Mouse (Mus musculus) liver, embryonic 14.5 days (tissue): ENCODE results near the gene Supt20. TPM values are rescaled to one million over a fixed set of nuclear protein-coding genes. Genes with fewer than 3 reads are reported as not detected.
"Not testable (repeated sequence)": the region's sequence is repeated elsewhere in the genome, so short reads cannot be mapped to it uniquely, and the experiment has no call there.

Source experiments
- ATAC-seq: fragments of 200-750 bp; cut with Nextera tagmentation; 2 replicates; pipeline ENCODE4 v1.8.0; 2017; ENCODE audit warnings: moderate number of reproducible peaks, mild to moderate bottlenecking, moderate library complexity; ENCODE audit not compliant: insufficient read depth
- DNase-seq, 3 experiments: peaks; one replicate each; pipeline ENCODE4 v3.0.0-alpha.2; 2012 to 2013; ENCODE audit warnings: low read depth in 3 of 3, low spot score in 3 of 3
- H3K27ac ChIP-seq: fragments of 300-500 bp; sonication (generic); 2 replicates; pipeline ENCODE4 v1.5.1; 2014; ENCODE audit warnings: moderate library complexity, mild to moderate bottlenecking, control low read depth, inconsistent platforms
- H3K27me3 ChIP-seq: fragments of 300-500 bp; sonication (generic); 2 replicates; pipeline ENCODE4 v1.6.1; 2014; ENCODE audit warnings: mild to moderate bottlenecking, low read length, moderate library complexity; ENCODE audit not compliant: control insufficient read depth, insufficient read depth
- H3K36me3 ChIP-seq: fragments of 300-500 bp; sonication (generic); replicated peaks from 2 replicates; pipeline ENCODE4 v1.6.1; 2014; ENCODE audit warnings: low read depth; ENCODE audit not compliant: control insufficient read depth, insufficient read depth
- H3K4me1 ChIP-seq, 2 experiments: fragments of 200-500 bp in 1 of 2; fragments of 300-500 bp in 1 of 2; sonication (generic) in 1 of 2; replicated peaks; 2 replicates each; pipeline ENCODE4 v1.6.1; 2012 to 2014; ENCODE audit warnings: antibody characterized with exemption in 1 of 2, inconsistent platforms in 1 of 2, low read length in 1 of 2; ENCODE audit not compliant: control insufficient read depth in 2 of 2, insufficient read depth in 2 of 2
- H3K4me2 ChIP-seq: fragments of 300-500 bp; sonication (generic); 2 replicates; pipeline ENCODE4 v1.6.1; 2014; ENCODE audit warnings: low read depth, mild to moderate bottlenecking, control low read depth, moderate library complexity
- H3K4me3 ChIP-seq, 2 experiments: fragments of 200-500 bp in 1 of 2; fragments of 300-500 bp in 1 of 2; sonication (generic) in 1 of 2; 2 replicates each; pipeline ENCODE4 v1.5.1; 2012 to 2014; ENCODE audit warnings: low read depth in 2 of 2, low read length in 2 of 2, mild to moderate bottlenecking in 2 of 2, control low read depth in 1 of 2, inconsistent platforms in 1 of 2, moderate library complexity in 1 of 2; ENCODE audit not compliant: insufficient read depth in 1 of 2
- H3K9ac ChIP-seq: fragments of 300-500 bp; sonication (generic); replicated peaks from 2 replicates; pipeline ENCODE4 v1.6.1; 2014; ENCODE audit warnings: mild to moderate bottlenecking, control low read depth, moderate library complexity
- H3K9me3 ChIP-seq: fragments of 300-500 bp; sonication (generic); 2 replicates; pipeline ENCODE4 v1.6.1; 2016; ENCODE audit warnings: low read length, mixed read lengths; ENCODE audit not compliant: control insufficient read depth
- CTCF ChIP-seq: IDR thresholded peaks from 2 replicates; pipeline ENCODE4 v1.5.1; 2016; ENCODE audit warnings: antibody characterized with exemption, low read depth, control low read depth
- EP300 ChIP-seq: IDR thresholded peaks from 2 replicates; pipeline ENCODE4 v1.6.1; 2016; ENCODE audit warnings: antibody characterized with exemption, low read depth
- WGBS: fragments of 180-500 bp; shearing (Covaris S2); extraction: QIAGEN DNeasy Blood & Tissue Kit; methylation state at CpG from one replicate; pipeline ENCODE4 v1.1.7; 2014; ENCODE audit not compliant: insufficient replicate concordance; 5-methylcytosine and 5-hydroxymethylcytosine counted together
- polyA plus RNA-seq, 2 experiments: library from polyadenylated mRNA; depleted of rRNA in 1 of 2; stranded (reverse) in 1 of 2; unstranded in 1 of 2; fragments of >200 nt; fragmentation: Nextera tagmentation in 1 of 2; extraction: Ambion mirVana in 1 of 2; gene quantifications; 2 replicates each; pipeline versions ENCODE4 v1.2.1 to v1.2.3; 2012 to 2014

The Supt20 gene
- polyA plus RNA-seq, 2 experiments, result 23.5 to 24.6 TPM

DNA sequence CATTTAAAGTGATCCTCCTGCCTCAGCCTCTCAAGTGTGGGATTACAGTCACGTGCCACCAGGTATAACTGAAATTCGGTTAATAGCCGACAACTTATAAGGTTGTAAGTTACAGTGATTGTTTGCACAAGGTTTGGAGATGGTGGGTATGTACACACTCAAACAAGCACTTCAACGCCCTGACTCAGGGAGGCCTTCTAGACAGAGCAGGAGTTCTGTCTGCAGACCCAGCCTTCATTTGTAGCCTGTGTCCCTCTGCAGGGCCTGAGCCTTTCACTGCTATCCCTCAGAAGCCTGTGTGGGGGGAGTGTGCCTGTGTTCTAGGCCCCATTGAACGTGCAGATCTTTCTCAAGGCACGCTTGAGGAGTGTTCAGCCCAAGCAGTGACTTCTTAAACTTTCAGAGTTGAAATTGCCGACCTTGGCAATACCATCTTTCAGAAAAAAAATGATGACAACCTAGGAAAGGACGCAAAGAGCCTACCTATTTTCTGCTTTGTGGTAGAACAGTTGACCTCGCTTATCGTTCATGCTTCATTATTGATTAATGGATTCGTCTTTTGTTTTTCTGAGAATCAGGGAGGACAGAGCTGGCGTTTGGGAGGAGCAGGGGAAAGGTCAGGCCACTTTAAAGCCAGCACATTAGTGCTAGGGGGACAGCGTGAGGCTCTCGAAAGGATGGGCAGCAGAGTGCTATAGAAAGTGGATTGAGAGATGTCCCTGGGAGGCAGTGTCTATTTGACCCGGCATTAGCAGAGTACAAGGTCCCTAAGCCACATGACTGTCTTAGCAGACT, 67.9 kb downstream of the Supt20 start:
- H3K36me3 ChIP-seq, result no peaks in the 10 kb centered on the region
- no peak overlapping the region for H3K4me2 ChIP-seq
- ATAC-seq, result no peak
- no peak overlapping the region for H3K9ac ChIP-seq
- WGBS, result 57% methylated on average over 15 of the region's 15 CpGs
- peaks cover 9% of the 10 kb centered on the region for H3K27me3 ChIP-seq
- no peak for TF ChIP-seq EP300
- no peak for DNase-seq
- H3K9me3 ChIP-seq, result no peaks in the 10 kb centered on the region
- no peak overlapping the region for H3K4me3 ChIP-seq
- H3K4me1 ChIP-seq, result 0 out of 4 replicates have a peak, but pooled peaks cover 0 to 5% of the 10 kb centered on the region in 2 experiments
- H3K27ac ChIP-seq, result no peak overlapping the region

DNA sequence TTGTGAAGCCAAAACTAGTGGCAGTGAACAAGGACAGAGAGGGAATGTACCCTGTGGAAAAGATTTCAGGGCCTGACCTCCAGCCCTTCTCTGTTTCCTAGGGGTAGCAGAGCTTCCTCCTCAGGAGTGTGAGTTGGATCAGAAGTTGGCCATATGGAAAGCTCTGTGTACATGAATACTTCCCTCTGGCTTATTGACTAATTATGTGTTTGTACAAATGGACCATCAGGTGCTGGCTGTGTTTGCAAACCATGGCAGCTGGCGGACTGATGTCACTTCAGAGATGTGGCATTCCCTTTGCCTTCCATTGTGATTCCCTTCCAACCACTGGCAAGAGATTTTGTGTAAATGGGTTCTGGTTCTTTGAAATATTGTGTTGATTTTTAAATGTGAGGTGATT, 68.7 kb downstream of the Supt20 start:
- Histone ChIP-seq H3K27ac (no peak overlapping the region), H3K4me3 (no peak overlapping the region), H3K9me3 (no peaks in the 10 kb centered on the region), H3K4me1 (0 out of 4 replicates have a peak, but pooled peaks cover 0 to 5% of the 10 kb centered on the region in 2 experiments), H3K36me3 (no peaks in the 10 kb centered on the region), H3K4me2 (no peak overlapping the region), H3K9ac (no peak overlapping the region), H3K27me3 (peaks cover 2% of the 10 kb centered on the region)
- 65% methylated on average over 1 of the region's 1 CpGs for WGBS
- DNase-seq (no peak), ATAC-seq (no peak)
- no peak for TF ChIP-seq CTCF
- no peak for TF ChIP-seq EP300

DNA sequence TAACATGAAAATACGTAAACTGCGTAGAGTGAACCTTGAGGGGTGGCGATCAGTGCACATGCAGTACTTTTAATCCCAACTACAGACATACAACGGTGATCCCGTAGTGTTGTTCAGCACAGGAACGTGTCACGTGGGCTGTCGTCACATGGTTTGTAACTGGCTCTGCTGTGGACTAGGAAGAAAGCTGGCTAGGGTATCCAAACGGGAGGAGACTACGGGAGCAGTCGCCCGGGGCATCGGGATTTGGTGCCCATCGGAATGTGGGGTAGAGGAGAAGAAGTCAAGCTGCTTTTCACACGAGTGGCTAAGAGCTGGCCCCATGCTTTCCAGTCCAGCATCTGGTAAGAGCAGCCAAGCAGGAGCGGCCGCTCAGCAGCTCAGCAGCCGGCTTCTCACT, 71.8 kb downstream of the Supt20 start:
- Histone ChIP-seq H3K9ac (no peak overlapping the region), H3K36me3 (no peaks in the 10 kb centered on the region), H3K9me3 (no peaks in the 10 kb centered on the region), H3K27me3 (no peaks in the 10 kb centered on the region), H3K4me1 (0 out of 4 replicates have a peak, but pooled peaks cover 0 to 5% of the 10 kb centered on the region in 2 experiments), H3K4me3 (no peak overlapping the region), H3K4me2 (no peak overlapping the region), H3K27ac (no peak overlapping the region)
- WGBS, result 73% methylated on average over 18 of the region's 18 CpGs
- TF ChIP-seq EP300, result no peak
- no peak for TF ChIP-seq CTCF
- no peak for ATAC-seq
- no peak for DNase-seq

DNA sequence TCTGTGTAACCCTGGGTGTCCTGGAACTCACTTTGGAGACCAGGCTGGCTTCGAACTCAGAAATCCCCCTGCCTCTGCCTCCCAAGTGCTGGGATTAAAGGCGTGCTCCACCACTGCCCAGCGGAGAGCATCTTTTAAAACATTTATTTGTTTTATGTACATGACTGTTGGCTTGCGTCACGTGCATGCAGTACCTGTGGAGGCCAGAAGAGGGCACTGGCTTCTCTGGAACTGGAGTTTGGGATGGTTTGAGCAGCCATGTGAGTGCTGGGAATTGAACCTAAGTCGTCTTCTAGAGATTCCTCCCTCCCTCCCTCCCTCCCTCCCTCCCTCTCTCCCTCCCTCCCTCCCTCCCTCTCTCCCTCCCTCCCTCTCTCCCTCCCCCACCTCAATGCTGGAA, 72.9 kb downstream of the Supt20 start:
- not testable (repeated sequence) for H3K36me3 ChIP-seq, H3K27ac ChIP-seq, H3K27me3 ChIP-seq, DNase-seq, H3K4me1 ChIP-seq, H3K9ac ChIP-seq, ATAC-seq, H3K4me3 ChIP-seq, H3K4me2 ChIP-seq, H3K9me3 ChIP-seq
- peak; percentile 65 for TF ChIP-seq CTCF
- WGBS, result 69% methylated on average over 6 of the region's 6 CpGs

DNA sequence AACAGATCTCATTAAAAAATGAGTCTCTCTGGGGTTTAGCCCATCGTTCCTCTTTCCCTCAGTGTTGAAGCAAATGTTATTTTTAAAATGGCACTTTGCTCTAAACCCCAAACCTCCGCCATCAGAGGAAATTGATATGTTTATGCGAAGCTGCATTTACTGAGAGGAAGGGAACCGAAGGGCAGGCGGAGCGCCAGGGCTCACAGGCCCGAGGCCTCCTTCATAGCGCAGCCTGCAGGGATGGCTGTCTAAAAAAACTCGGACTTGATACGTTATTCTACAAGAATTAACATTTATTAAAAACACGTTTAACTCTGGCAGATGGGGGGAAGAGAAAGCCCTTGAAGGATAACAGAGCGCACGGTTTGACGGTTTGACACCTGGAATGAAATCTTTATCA, 73.4 kb downstream of the Supt20 start:
- H3K4me1 ChIP-seq, result 0 out of 4 replicates have a peak, but pooled peaks cover 0 to 3% of the 10 kb centered on the region in 2 experiments
- WGBS, result 74% methylated on average over 14 of the region's 14 CpGs
- H3K9ac ChIP-seq, result no peak overlapping the region
- H3K27me3 ChIP-seq, result no peaks in the 10 kb centered on the region
- no peak for ATAC-seq
- no peaks in the 10 kb centered on the region for H3K36me3 ChIP-seq
- TF ChIP-seq EP300 (no peak), CTCF (no peak)
- no peak overlapping the region for H3K4me2 ChIP-seq
- H3K9me3 ChIP-seq, result no peaks in the 10 kb centered on the region
- H3K27ac ChIP-seq, result no peak overlapping the region
- H3K4me3 ChIP-seq, result no peak overlapping the region
- no peak for DNase-seq
